ENCODE assay signal across 12 mouse cellular contexts in the genomic region with DNA sequence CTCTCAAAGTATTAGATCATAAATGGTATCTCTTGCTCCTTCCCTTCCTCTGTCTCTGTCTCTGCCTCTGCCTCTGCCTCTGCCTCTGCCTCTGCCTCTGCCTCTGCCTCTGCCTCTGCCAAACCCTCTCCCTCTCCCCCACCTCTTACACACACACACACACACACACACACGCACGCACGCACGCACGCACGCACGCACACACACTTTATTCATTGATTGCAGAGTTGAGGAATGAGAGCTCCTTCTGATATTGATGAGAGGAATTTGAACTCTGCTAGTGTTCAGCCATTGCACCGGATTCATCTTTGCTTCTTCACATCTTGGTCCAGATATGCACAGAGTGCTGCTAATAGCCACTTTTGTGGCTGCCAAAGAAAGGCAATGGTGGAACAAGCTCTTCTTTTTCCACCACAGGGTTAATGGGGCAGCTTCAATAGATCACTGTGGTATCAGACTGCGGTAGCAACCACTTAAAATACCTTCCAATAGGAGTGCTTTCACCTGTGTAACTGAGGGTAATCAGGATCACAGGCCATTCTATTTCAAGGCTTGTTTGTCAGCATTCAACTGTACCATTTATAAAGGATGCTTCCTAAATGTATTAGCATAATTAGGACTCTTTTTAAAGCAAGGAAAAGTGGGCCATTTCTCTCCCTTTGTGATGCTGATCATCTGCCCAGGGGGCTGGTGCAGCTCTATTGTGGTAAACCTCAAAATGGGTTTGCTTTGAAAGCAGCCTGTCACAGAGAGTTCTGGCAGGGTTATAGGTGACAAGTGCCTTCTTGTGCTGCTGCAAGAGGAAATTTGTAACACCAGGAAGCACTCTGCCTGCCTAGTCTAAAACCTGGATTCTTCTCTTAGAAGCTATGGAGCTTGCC.
A peak's percentile ranks its signal among the peaks of the same experiment; 100 is the strongest.
DNase-seq lines count a peak whose midpoint lies in the region; ATAC-seq lines count a peak whose summit lies in the region.
"Had no signal": no experiment of that assay in that cellular context is flagged by ENCODE, and none has a peak within 500 bp of the region (broad histone marks: within the 10 kb centered on the region; RNA-seq: fewer than 3 reads in every experiment).

No protein-coding gene starts in this region.

- H3K4me1 ChIP-seq in hindbrain, embryonic 13.5 days (replicated peaks): 0 out of 2 replicates have a peak, but pooled peaks cover 7% of the 10 kb centered on the region
- H3K4me1 ChIP-seq in neural tube, embryonic 13.5 days (replicated peaks): peaks cover 10% of the 10 kb centered on the region
- H3K4me1 ChIP-seq in heart, embryonic 11.5 days (ENCODE audit: control insufficient read depth, insufficient read depth, low read length): no peaks in the 10 kb centered on the region
- H3K4me1 ChIP-seq: embryonic facial prominence, embryonic 12.5 days had no signal

- peak; percentile 90 for ATAC-seq in hindbrain, embryonic 13.5 days (ENCODE audit: low FRiP score)
- peak; percentile 90 for ATAC-seq in neural tube, embryonic 13.5 days (ENCODE audit: low read depth)
- no peak for ATAC-seq in heart, embryonic 11.5 days (replicated peaks; ENCODE audit: insufficient number of reproducible peaks, low FRiP score, low TSS enrichment)

- H3K4me3 ChIP-seq in hindbrain, embryonic 13.5 days: no peak overlapping the region
- no peak overlapping the region for H3K4me3 ChIP-seq in neural tube, embryonic 13.5 days
- no peak overlapping the region for H3K4me3 ChIP-seq in heart, embryonic 11.5 days (ENCODE audit: low read depth, low read length)
- H3K4me3 ChIP-seq: embryonic facial prominence, embryonic 12.5 days; myocyte had no signal

- 54% methylated on average over 9 of the region's 9 CpGs for WGBS in hindbrain, embryonic 13.5 days
- WGBS in neural tube, embryonic 13.5 days: 61% methylated on average over 9 of the region's 9 CpGs
- WGBS in heart, embryonic 11.5 days (ENCODE audit: insufficient replicate concordance): 75% methylated on average over 9 of the region's 9 CpGs

- H3K27me3 ChIP-seq in hindbrain, embryonic 13.5 days: peaks cover 65% of the 10 kb centered on the region
- H3K27me3 ChIP-seq in neural tube, embryonic 13.5 days: peaks cover 75% of the 10 kb centered on the region
- H3K27me3 ChIP-seq in heart, embryonic 11.5 days (ENCODE audit: control insufficient read depth, insufficient read depth, low read length): no peaks in the 10 kb centered on the region
- H3K27me3 ChIP-seq: embryonic facial prominence, embryonic 12.5 days had no signal

- H3K9ac ChIP-seq in hindbrain, embryonic 13.5 days: no peak overlapping the region
- no peak overlapping the region for H3K9ac ChIP-seq in neural tube, embryonic 13.5 days
- H3K9ac ChIP-seq in heart, embryonic 11.5 days (ENCODE audit: low read depth, low read length): no peak overlapping the region
- H3K9ac ChIP-seq: embryonic facial prominence, embryonic 12.5 days; lung, embryonic 14.5 days had no signal

- no peak overlapping the region for H3K4me2 ChIP-seq in hindbrain, embryonic 13.5 days
- no peak overlapping the region for H3K4me2 ChIP-seq in neural tube, embryonic 13.5 days
- no peak overlapping the region for H3K4me2 ChIP-seq in heart, embryonic 11.5 days
- H3K4me2 ChIP-seq: embryonic facial prominence, embryonic 12.5 days; lung, embryonic 14.5 days had no signal

- no peaks in the 10 kb centered on the region for H3K36me3 ChIP-seq in hindbrain, embryonic 13.5 days
- H3K36me3 ChIP-seq in neural tube, embryonic 13.5 days: no peaks in the 10 kb centered on the region
- H3K36me3 ChIP-seq in heart, embryonic 11.5 days (ENCODE audit: control insufficient read depth, insufficient read depth, low read length): no peaks in the 10 kb centered on the region
- H3K36me3 ChIP-seq: embryonic facial prominence, embryonic 12.5 days had no signal

- no peaks in the 10 kb centered on the region for H3K9me3 ChIP-seq in hindbrain, embryonic 13.5 days
- H3K9me3 ChIP-seq in neural tube, embryonic 13.5 days: no peaks in the 10 kb centered on the region
- H3K9me3 ChIP-seq in heart, embryonic 11.5 days (replicated peaks; ENCODE audit: control insufficient read depth, low read length): no peaks in the 10 kb centered on the region
- H3K9me3 ChIP-seq: embryonic facial prominence, embryonic 12.5 days had no signal

- H3K27ac ChIP-seq in hindbrain, embryonic 13.5 days: no peak overlapping the region
- H3K27ac ChIP-seq in neural tube, embryonic 13.5 days (replicated peaks): no peak overlapping the region
- H3K27ac ChIP-seq in heart, embryonic 11.5 days (ENCODE audit: low read depth, low read length): no peak overlapping the region
- H3K27ac ChIP-seq: embryonic facial prominence, embryonic 12.5 days had no signal

- DNase-seq in ZHBTc4 (ENCODE audit: low read depth, low spot score): peak; percentile 91
- peak; percentile 24 for DNase-seq in embryo, embryonic 9.5 days (ENCODE audit: extremely low spot score)
- DNase-seq in ovary, postnatal 36 days (ENCODE audit: low spot score): no peak
- no peak for DNase-seq in thymus, postnatal 10 days (ENCODE audit: low spot score in 2 of 2)
- DNase-seq: lung, embryonic 14.5 days; spleen, adult 18-20 months; thymus, postnatal 14 days had no signal

Comparison
In these comparisons a context has a peak if more than half of its experiments do, and no peak if none do; other contexts are left out.
1. DNase-seq: peak in ZHBTc4 (single experiment) and embryo, embryonic 9.5 days (single experiment); none in ovary, postnatal 36 days (single experiment) and thymus, postnatal 10 days (0 of 2).